Mouse (Mus musculus): ENCODE measurements around the gene Tmem251.

DNA sequence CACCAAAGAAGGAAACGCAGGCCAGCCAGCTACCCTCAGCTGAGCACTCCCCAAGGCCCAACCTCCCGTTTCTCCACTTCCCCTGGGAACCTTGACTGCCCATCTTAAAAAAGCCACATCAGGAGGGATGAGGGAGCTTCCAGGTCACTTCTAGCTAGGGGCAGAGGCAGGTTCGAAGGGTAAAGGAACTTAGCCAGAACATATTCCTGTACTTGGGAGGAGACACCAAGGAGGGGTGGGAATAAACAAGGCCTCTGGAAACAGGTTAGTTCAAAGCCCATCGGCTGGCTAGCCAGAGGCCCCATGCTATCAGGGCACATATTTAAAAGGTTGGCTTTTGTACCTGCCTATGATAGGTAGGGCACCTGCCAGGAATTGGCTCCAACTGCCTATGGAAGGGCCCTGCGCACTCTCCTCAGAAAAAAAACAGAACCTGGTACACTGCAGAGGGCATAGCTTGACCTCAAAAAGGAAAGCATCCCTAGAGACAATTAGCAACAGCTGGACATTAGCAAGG, 41.8 kb upstream of the Tmem251 start:
- TF ChIP-seq GATA1 (IDR thresholded peaks at IDR 0.05; ENCODE audit: borderline replicate concordance, low read length) (no peak), FLI1 (IDR thresholded peaks at IDR 0.05; ENCODE audit: low read length) (no peak)

All from megakaryocyte, embryonic 14.5 days (primary cell).